Mouse (Mus musculus) olfactory bulb, adult 2 months (tissue): ENCODE measurements at regions not wholly inside any gene's neighbourhood (a gene's known extent, or its start where the extent isn't known, plus 50 kb on each side); places are given as distances from the start of the nearest gene placed in this dataset.

Experiments used
- H3K27ac ChIP-seq: fragments of 200-500 bp; 2 replicates; pipeline ENCODE4 v1.5.1; 2012; ENCODE audit warnings: low read depth, low read length; ENCODE audit not compliant: insufficient read depth
- H3K4me1 ChIP-seq: fragments of 200-500 bp; 2 replicates; pipeline ENCODE4 v1.6.1; 2012; ENCODE audit warnings: low read length; ENCODE audit not compliant: control insufficient read depth, insufficient read depth
- H3K4me3 ChIP-seq: fragments of 200-500 bp; 2 replicates; pipeline ENCODE4 v1.5.1; 2012; ENCODE audit warnings: mild to moderate bottlenecking, low read depth, low read length, moderate library complexity; ENCODE audit not compliant: insufficient read depth
- CTCF ChIP-seq: fragments of 200-500 bp; IDR thresholded peaks from 2 replicates; pipeline ENCODE4 v1.5.1; 2012; ENCODE audit warnings: low read depth, mild to moderate bottlenecking, low read length, moderate library complexity; ENCODE audit not compliant: insufficient read depth
- POLR2A ChIP-seq: fragments of 200-500 bp; IDR thresholded peaks from 2 replicates; pipeline ENCODE4 v1.6.1; 2012; ENCODE audit warnings: mild to moderate bottlenecking, low read depth, low read length, moderate library complexity; ENCODE audit not compliant: insufficient read depth
- WGBS: fragments of 180-500 bp; shearing (Covaris S2); methylation state at CpG from one replicate; pipeline ENCODE4 v1.1.7; 2018; 5-methylcytosine and 5-hydroxymethylcytosine counted together

DNA sequence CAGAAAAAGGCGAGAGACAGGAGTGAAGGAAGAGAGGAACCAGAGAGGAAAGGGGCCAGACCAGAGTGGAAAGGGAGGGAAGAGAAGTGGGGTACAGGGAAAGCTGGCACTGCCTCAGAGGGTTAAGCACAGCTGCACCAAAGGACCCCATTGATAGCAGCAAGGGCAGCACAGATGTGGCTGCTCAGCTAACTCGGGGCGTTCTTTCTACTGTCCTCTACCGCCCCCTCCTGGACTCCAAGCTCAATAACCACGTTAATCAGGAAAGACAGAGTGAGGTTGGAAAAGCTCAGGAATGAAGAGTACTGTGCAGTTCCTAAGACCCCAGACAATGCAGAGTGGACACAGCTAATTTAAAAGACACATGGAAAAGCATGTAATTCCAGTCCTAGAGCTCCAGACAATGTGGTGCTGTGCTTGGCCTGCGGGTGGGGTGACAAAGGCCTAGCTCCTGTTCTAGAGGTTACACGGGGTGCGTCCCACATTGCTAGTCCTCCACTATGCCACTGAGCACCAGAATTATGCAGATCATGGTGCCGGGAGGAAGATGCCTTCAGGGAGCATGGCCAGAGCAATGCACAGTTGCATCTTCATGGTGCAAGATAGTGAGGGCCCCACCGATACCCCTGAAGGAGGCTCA lies 191.4 kb downstream of the Prdm2 start:
- no peak overlapping the region for H3K4me3 ChIP-seq
- 49% methylated on average over 10 of the region's 10 CpGs for WGBS
- no peak for TF ChIP-seq POLR2A
- peak; percentile 7; the same call in 1 of the 2 replicates for TF ChIP-seq CTCF
- no peak overlapping the region for H3K27ac ChIP-seq
- peaks cover 6% of the 10 kb centered on the region; the same call in 1 of the 2 replicates for H3K4me1 ChIP-seq

DNA sequence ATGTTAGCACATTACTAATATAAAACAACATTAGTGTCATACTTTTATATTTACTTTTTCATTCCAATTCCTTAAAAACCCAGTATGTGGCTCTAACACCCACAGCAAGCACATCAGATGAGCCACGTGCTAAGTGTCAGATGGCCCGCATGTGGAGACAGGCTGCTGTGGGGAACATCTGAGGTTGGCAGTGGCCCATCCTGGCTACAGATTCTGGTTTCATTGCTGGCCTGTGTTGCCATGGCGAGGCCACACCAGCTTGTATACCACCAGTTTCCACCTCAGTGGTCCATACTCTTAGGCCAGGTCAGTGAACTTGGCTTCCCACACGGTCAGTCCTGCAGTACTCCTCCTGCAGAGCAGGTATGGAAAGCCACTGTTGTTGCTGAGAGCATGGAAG lies 192.1 kb downstream of the Prdm2 start:
- 71% methylated on average over 4 of the region's 4 CpGs for WGBS
- TF ChIP-seq POLR2A, result no peak
- no peak for TF ChIP-seq CTCF
- no peak overlapping the region for H3K4me3 ChIP-seq
- H3K4me1 ChIP-seq, result peaks cover 6% of the 10 kb centered on the region; the same call in 1 of the 2 replicates
- no peak overlapping the region for H3K27ac ChIP-seq

DNA sequence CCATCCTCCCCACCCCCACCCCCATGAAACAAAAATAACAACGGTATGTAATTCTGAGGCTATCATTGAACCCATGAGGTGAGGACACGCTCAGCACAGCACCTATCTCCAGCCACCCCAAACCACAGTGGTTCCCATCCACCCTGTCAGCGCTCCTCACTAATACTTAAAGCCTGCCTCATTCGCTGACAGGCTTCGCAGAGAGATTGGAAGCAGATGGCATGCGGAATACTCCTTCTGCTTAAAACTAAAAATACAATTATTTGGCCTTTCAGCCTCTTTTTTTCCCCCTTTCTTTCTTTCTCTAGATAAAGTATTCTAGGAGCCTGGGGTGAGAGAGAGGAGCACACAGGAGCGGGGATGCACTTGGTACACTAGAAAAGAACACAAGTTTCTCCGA lies 199.9 kb downstream of the Prdm2 start:
- H3K4me1 ChIP-seq, result 0 out of 2 replicates have a peak, but pooled peaks cover 3% of the 10 kb centered on the region
- no peak overlapping the region for H3K4me3 ChIP-seq
- 85% methylated on average over 8 of the region's 8 CpGs for WGBS
- TF ChIP-seq POLR2A (no peak), CTCF (no peak)
- H3K27ac ChIP-seq, result no peak overlapping the region

DNA sequence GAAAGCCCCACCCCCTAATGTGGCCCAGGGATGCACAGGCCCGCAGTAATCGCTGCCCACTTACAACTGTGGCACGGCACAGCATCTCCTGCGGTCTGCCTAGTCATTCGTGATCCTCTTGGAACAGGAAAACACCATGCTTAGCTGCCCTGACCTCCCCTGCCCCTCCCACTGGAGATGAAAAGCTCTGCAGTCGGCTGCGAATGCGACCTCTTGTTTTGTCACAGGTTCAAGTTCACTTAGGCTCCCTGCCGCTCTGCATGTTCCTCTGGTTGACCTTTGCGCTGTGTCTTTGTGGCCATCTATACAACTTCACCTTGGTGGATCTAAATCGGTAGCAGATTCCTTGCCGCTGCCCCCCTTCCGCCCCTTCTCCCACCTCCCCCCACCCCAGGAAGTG lies 210.8 kb downstream of the Prdm2 start:
- 64% methylated on average over 13 of the region's 13 CpGs for WGBS
- TF ChIP-seq POLR2A, result no peak
- TF ChIP-seq CTCF, result no peak
- no peak overlapping the region for H3K27ac ChIP-seq
- no peak overlapping the region for H3K4me3 ChIP-seq
- no peaks in the 10 kb centered on the region for H3K4me1 ChIP-seq

DNA sequence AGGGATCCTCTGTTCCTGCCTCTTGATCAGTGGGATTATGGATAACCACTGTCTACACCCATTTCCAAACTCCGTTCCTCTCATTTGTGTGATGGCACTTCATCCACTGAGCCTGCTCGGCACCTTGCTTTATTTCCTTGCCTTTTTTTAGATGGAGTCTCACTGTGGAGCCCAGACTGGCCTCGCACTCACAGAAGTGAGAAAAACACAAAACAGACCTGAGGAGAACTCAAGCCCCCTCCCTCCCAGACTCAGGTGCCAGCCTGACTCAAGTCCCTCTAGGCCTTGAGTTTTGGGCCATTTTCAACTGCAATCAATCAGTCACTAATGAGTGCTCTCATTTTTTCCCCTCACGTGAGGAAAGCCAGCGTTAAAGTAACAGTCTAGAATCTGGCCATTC lies 211.3 kb downstream of the Prdm2 start:
- Histone ChIP-seq H3K4me3 (no peak overlapping the region), H3K27ac (no peak overlapping the region), H3K4me1 (no peaks in the 10 kb centered on the region)
- TF ChIP-seq POLR2A (no peak), CTCF (no peak)
- 89% methylated on average over 5 of the region's 5 CpGs for WGBS

DNA sequence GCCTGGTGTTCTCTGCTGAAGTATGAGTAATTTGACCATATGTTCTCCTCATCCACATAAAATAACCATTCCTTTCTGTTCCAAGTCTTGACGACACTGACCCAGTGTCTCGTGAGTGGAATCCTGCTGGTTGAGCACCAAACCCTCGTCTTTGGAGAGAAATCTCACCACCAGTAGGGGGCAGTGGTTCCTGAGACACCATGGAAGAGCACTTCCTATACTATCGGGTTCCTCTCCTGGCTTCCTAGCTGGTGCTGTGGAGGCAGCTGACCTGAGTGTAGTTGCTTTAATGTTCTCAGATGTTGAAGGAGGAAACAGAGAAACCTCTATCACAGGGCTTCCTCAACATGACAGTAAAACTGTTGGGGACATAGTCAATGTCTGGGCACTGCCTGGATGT lies 216.4 kb downstream of the Prdm2 start:
- WGBS, result 75% methylated on average over 4 of the region's 4 CpGs
- TF ChIP-seq CTCF (no peak), POLR2A (no peak)
- peaks cover 4% of the 10 kb centered on the region for H3K4me1 ChIP-seq
- no peak overlapping the region for H3K4me3 ChIP-seq
- H3K27ac ChIP-seq, result no peak overlapping the region

DNA sequence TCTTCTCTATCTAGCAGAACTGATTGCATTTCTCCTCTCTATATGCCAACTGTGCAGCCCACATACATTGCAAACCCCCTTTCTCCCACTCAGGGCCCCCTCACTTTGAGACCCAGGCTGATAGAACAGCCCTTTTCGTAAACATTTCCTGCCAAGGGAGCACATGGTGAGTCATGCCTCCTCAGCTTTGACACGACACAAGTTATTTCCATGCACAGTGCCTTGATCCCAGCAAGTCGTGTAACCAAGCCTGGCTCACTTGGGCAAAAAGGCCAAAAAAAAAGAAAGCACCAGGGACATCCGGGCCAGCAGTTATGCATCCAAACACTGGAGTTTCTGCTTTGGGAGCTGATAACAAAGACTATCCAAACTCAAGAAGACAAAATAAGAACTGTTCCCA lies 221.4 kb downstream of the Prdm2 start:
- Histone ChIP-seq H3K4me1 (peaks cover 14% of the 10 kb centered on the region), H3K27ac (peak overlapping the region; percentile 41; the same call in 1 of the 2 replicates), H3K4me3 (no peak overlapping the region)
- 38% methylated on average over 4 of the region's 4 CpGs for WGBS
- TF ChIP-seq CTCF (no peak), POLR2A (no peak)

DNA sequence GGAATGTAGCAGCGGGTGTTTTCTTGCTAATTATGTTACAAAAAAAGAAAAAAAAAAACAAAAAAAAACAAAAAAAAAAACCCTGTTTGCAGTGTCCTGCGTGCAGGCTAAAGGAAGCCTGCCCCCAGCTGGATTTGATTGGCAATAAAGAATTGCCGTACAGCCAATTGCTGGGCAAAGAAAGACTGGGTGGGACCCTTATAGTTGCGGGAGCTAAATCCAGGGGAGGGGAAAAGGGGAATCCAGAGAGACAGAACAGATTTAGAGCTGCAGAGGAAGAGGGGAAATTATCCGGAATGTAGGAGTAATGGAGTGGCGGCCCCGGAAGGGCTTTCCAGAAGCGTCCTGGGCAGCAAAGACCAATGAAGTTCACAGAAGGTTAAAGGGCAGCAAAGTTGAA lies 223.6 kb downstream of the Prdm2 start:
- peaks cover 14% of the 10 kb centered on the region for H3K4me1 ChIP-seq
- TF ChIP-seq CTCF (no peak), POLR2A (no peak)
- H3K27ac ChIP-seq, result no peak overlapping the region
- H3K4me3 ChIP-seq, result no peak overlapping the region
- 8% methylated on average over 8 of the region's 8 CpGs for WGBS

DNA sequence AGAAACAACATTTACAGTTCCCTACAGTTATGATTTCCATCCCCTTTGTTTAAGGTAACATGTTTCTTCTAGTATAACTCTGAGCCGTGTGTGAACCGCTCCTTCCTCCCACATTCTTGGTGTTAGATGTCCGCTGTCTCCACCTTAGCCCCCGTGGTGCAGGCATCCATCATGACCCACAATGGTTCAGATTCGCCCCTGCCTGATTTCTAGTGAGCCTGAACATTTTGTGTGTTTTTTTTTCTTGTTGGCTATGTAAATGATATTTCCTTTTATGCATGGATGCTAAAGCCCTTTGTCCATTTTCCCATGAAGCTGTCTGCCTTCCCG lies 229.5 kb downstream of the Prdm2 start:
- TF ChIP-seq POLR2A, result no peak
- TF ChIP-seq CTCF, result no peak
- no peak overlapping the region for H3K27ac ChIP-seq
- WGBS, result 63% methylated on average over 6 of the region's 6 CpGs
- peaks cover 2% of the 10 kb centered on the region for H3K4me1 ChIP-seq
- H3K4me3 ChIP-seq, result no peak overlapping the region
